Mouse (Mus musculus): ENCODE measurements around the gene Hist1h4f. TPM values are rescaled to one million over a fixed set of nuclear protein-coding genes. Genes with fewer than 3 reads are reported as not detected.
A peak's percentile ranks its signal among the peaks of the same experiment; 100 is the strongest.
"Not testable (repeated sequence)": the region's sequence is repeated elsewhere in the genome, so short reads cannot be mapped to it uniquely, and the experiment has no call there.

Hist1h4f gene
- polyA plus RNA-seq, 1 experiment from 2014 or later = 1.3 TPM

GRCm38 (mm10) chr13:23573898-23574524 is 22.6 kb upstream of the Hist1h4f start, which contains the start of the genes Hist1h2bf and Hist1h2ad:
Gene Hist1h2bf, minus strand, starts transcription at chr13:23574196.
Gene Hist1h2ad, plus strand, starts transcription at chr13:23574381.
- under 1% methylated on average over 21 of the region's 42 CpGs for WGBS
- H3K36me3 ChIP-seq (ENCODE audit: control insufficient read depth, insufficient read depth, low read length) = not testable (repeated sequence)
- peak within 1 kb of the TSS; percentile 59 for H3K4me3 ChIP-seq (ENCODE audit: low read depth, low read length)

DNA sequence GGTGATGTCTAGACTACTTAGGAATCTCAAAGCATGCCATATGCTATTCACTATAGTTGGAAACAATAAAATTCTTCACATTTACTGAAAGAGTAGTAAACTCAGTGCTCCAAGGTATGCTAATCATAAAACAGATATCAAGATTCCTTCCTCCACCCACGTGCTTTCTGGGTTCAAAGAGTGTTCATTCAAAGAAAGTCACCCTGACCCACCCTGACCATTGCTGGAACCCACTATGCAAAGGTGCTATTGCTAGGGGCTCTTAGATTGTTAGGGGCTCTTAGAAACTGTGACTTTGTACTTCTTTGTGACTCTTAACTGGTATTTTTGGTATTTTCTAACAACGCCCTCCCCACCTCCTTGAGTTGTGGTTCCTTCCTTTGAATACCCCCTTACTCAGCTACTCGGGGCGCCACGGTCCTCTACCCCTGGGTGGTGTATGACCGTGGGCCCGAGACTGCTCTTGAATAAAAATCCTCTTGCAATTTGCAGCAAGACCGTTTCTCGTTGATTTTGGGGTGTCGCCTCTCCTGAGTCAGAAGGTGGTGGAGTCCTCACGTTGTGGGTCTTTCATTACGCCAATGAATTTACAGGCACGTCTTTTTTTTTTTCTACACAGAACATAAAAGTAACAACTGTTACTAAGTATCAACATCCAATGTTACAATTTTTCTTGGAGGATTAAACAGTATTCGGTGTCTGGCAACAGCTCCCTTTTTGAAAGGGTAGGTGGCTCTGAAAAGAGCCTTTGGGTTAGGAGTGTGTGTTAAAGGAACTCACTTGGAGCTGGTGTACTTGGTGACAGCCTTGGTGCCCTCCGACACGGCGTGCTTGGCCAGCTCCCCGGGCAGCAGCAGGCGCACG is 21.8 kb upstream of the Hist1h4f start:
- not testable (repeated sequence) for H3K36me3 ChIP-seq (ENCODE audit: control insufficient read depth, insufficient read depth, low read length); ATAC-seq (replicated peaks; ENCODE audit: low FRiP score, low TSS enrichment, low read depth); H3K27me3 ChIP-seq (replicated peaks; ENCODE audit: control insufficient read depth, insufficient read depth, low read length); H3K9me3 ChIP-seq (ENCODE audit: control insufficient read depth, low read length)
- peak overlapping the region; percentile 83 for H3K9ac ChIP-seq (ENCODE audit: low read length)
- peaks cover 14% of the 10 kb centered on the region for H3K4me1 ChIP-seq (replicated peaks; ENCODE audit: control insufficient read depth, insufficient read depth, low read length)
- DNase-seq (ENCODE audit: low spot score) = peak; percentile 77
- peak overlapping the region; percentile 98 for H3K27ac ChIP-seq (ENCODE audit: low read depth)
- 10% methylated on average over 17 of the region's 20 CpGs for WGBS
- peak overlapping the region; percentile 59 for H3K4me3 ChIP-seq (ENCODE audit: low read depth, low read length)
- H3K4me2 ChIP-seq (ENCODE audit: low read length) = peak overlapping the region; percentile 79

More at GRCm38 (mm10) chr13:23573898-23574524, 22.6 kb upstream of the Hist1h4f start, which contains the start of the genes Hist1h2bf and Hist1h2ad:
- Histone ChIP-seq H3K4me2 (ENCODE audit: low read length) (peak within 1 kb of the TSS; percentile 80), H3K27ac (ENCODE audit: low read depth) (peak within 1 kb of the TSS; percentile 98), H3K4me1 (replicated peaks; ENCODE audit: control insufficient read depth, insufficient read depth, low read length) (peaks cover 14% of the 10 kb centered on the region), H3K9ac (ENCODE audit: low read length) (peak within 1 kb of the TSS; percentile 83)
- DNase-seq (ENCODE audit: low spot score) (peak; percentile 88), ATAC-seq (replicated peaks; ENCODE audit: low FRiP score, low TSS enrichment, low read depth) (peak; percentile 85)
- H3K27me3 ChIP-seq (replicated peaks; ENCODE audit: control insufficient read depth, insufficient read depth, low read length); H3K9me3 ChIP-seq (ENCODE audit: control insufficient read depth, low read length): not testable (repeated sequence)

DNA sequence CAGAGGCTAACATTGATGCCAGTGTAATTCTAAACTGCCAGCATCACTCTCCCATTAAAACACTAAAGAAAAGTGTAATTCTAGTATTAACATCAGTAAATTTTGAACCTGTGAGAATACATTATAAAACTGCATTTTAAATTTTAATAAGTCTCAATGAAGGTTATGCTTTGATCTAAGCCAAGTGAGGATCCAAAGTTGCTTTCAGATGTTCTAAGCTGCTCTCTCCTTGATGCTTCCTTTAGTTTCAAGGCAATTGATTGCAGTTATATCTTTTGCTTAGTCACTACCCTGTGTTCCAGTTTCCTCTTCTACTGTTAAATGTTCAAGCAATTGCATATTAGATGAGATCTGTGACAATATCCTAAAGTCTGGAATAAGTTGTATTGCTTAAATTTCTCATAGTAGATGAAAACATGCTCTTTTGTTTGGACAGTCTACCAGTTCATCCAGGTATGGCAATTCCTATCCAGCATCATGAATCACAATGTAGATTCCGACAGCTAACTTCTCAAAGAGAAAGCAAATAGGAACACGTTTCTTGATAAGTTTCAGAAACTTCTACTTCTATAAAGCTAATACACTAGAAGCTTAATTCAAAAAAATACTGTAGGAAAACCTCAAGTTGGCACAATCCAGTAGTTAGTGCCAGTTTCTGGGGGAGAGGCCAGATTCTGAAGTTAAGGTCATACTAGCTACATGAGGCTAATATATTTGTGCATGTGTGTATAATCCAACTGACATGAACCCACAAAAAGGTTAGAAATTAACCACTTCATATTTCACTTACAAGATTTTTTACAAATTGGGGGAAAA is 21.0 kb upstream of the Hist1h4f start:
- peak overlapping the region; percentile 79 for H3K4me2 ChIP-seq (ENCODE audit: low read length)
- H3K36me3 ChIP-seq (ENCODE audit: control insufficient read depth, insufficient read depth, low read length) = no peaks in the 10 kb centered on the region
- H3K27me3 ChIP-seq (replicated peaks; ENCODE audit: control insufficient read depth, insufficient read depth, low read length) = no peaks in the 10 kb centered on the region
- H3K9me3 ChIP-seq (ENCODE audit: control insufficient read depth, low read length) = no peaks in the 10 kb centered on the region
- DNase-seq (ENCODE audit: low spot score) = no peak
- peak overlapping the region; percentile 83 for H3K9ac ChIP-seq (ENCODE audit: low read length)
- peak overlapping the region; percentile 59 for H3K4me3 ChIP-seq (ENCODE audit: low read depth, low read length)
- peak overlapping the region; percentile 98 for H3K27ac ChIP-seq (ENCODE audit: low read depth)
- WGBS = 19% methylated on average over 2 of the region's 2 CpGs
- ATAC-seq (replicated peaks; ENCODE audit: low FRiP score, low TSS enrichment, low read depth) = no peak
- peaks cover 14% of the 10 kb centered on the region for H3K4me1 ChIP-seq (replicated peaks; ENCODE audit: control insufficient read depth, insufficient read depth, low read length)

DNA sequence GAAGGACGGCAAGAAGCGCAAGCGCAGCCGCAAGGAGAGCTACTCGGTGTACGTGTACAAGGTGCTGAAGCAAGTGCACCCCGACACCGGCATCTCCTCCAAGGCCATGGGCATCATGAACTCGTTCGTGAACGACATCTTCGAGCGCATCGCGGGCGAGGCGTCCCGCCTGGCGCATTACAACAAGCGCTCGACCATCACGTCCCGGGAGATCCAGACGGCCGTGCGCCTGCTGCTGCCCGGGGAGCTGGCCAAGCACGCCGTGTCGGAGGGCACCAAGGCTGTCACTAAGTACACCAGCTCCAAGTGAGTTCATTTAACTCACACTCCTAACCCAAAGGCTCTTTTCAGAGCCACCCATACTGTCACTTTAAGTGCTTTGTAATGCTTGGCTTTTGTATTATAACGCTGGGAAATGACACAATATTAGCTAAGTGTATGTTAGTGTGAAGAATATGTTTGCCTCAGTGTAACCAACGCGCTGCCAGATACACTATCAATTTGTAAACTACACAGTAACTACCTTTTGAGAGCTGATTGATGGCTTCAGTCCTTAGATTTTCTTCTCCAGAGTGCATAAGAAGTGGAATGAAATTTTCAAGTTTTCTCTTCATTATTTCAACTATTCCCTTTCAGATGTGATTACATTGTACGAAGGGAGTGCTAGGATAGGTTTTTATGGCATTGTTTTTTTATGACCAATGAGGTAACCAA is 20.2 kb upstream of the Hist1h4f start:
- H3K27me3 ChIP-seq (replicated peaks; ENCODE audit: control insufficient read depth, insufficient read depth, low read length); ATAC-seq (replicated peaks; ENCODE audit: low FRiP score, low TSS enrichment, low read depth); DNase-seq (ENCODE audit: low spot score); H3K9me3 ChIP-seq (ENCODE audit: control insufficient read depth, low read length); H3K4me1 ChIP-seq (replicated peaks; ENCODE audit: control insufficient read depth, insufficient read depth, low read length); H3K36me3 ChIP-seq (ENCODE audit: control insufficient read depth, insufficient read depth, low read length): not testable (repeated sequence)
- under 1% methylated on average over 12 of the region's 34 CpGs for WGBS
- H3K4me3 ChIP-seq (ENCODE audit: low read depth, low read length) = peak overlapping the region; percentile 59
- peak overlapping the region; percentile 79 for H3K4me2 ChIP-seq (ENCODE audit: low read length)
- H3K27ac ChIP-seq (ENCODE audit: low read depth) = peak overlapping the region; percentile 98
- H3K9ac ChIP-seq (ENCODE audit: low read length) = peak overlapping the region; percentile 83

GRCm38 (mm10) chr13:23571022-23571503 is 19.6 kb upstream of the Hist1h4f start, which contains the start of the genes Hist1h2ae and Hist1h2bg:
Gene Hist1h2ae, minus strand, starts transcription at chr13:23571220.
Gene Hist1h2bg, plus strand, starts transcription at chr13:23571396.
- ATAC-seq (replicated peaks; ENCODE audit: low FRiP score, low TSS enrichment, low read depth) (peak; percentile 85), DNase-seq (ENCODE audit: low spot score) (peak; percentile 86)
- no peaks in the 10 kb centered on the region for H3K27me3 ChIP-seq (replicated peaks; ENCODE audit: control insufficient read depth, insufficient read depth, low read length)
- under 1% methylated on average over 18 of the region's 18 CpGs for WGBS
- peak within 1 kb of the TSS; percentile 83 for H3K9ac ChIP-seq (ENCODE audit: low read length)
- 0 out of 2 replicates have a peak, but pooled peaks cover 3% of the 10 kb centered on the region for H3K4me1 ChIP-seq (replicated peaks; ENCODE audit: control insufficient read depth, insufficient read depth, low read length)
- peak within 1 kb of the TSS; percentile 98 for H3K27ac ChIP-seq (ENCODE audit: low read depth)
- H3K4me3 ChIP-seq (ENCODE audit: low read depth, low read length) = peak within 1 kb of the TSS; percentile 59
- peak within 1 kb of the TSS; percentile 79 for H3K4me2 ChIP-seq (ENCODE audit: low read length)
- no peaks in the 10 kb centered on the region for H3K36me3 ChIP-seq (ENCODE audit: control insufficient read depth, insufficient read depth, low read length)
- no peaks in the 10 kb centered on the region for H3K9me3 ChIP-seq (ENCODE audit: control insufficient read depth, low read length)

DNA sequence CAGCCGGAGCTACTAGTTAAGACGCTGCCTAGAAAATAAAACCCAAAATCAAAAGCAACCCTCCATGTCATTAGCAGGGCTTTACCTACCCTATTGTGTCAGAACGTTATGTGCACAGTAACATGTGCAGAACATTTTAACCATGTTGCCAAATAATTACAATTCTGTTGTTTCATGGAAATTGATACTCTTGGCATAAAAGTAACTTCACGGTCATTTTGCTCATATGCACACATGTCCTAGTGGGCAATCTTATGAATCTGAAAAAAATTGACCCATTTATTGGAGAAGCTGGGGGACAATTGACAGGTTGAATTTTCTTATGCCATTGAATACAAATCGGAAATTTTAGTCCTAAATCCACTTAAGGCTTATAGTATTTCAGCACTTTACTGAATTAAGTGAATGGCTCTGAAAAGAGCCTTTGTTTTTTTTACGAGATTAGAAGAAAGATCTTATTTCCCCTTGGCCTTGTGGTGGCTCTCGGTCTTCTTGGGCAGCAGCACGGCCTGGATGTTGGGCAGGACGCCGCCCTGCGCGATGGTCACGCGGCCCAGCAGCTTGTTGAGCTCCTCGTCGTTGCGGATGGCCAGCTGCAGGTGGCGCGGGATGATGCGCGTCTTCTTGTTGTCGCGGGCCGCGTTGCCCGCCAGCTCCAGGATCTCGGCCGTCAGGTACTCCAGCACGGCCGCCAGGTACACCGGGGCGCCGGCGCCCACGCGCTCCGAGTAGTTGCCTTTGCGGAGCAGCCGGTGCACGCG is 19.0 kb upstream of the Hist1h4f start:
- Histone ChIP-seq H3K4me3 (ENCODE audit: low read depth, low read length) (peak overlapping the region; percentile 59), H3K9ac (ENCODE audit: low read length) (peak overlapping the region; percentile 59), H3K4me2 (ENCODE audit: low read length) (peak overlapping the region; percentile 51), H3K27ac (ENCODE audit: low read depth) (peak overlapping the region; percentile 98)
- H3K36me3 ChIP-seq (ENCODE audit: control insufficient read depth, insufficient read depth, low read length); H3K4me1 ChIP-seq (replicated peaks; ENCODE audit: control insufficient read depth, insufficient read depth, low read length); DNase-seq (ENCODE audit: low spot score); ATAC-seq (replicated peaks; ENCODE audit: low FRiP score, low TSS enrichment, low read depth); H3K27me3 ChIP-seq (replicated peaks; ENCODE audit: control insufficient read depth, insufficient read depth, low read length); H3K9me3 ChIP-seq (ENCODE audit: control insufficient read depth, low read length): not testable (repeated sequence)
- WGBS = 4% methylated on average over 20 of the region's 41 CpGs

- H3K4me1 ChIP-seq (replicated peaks; ENCODE audit: control insufficient read depth, insufficient read depth, low read length) = no peaks in the 10 kb centered on the region
- 82% methylated on average over 2 of the region's 2 CpGs for WGBS
- H3K4me2 ChIP-seq (ENCODE audit: low read length) = no peak overlapping the region
- no peak for DNase-seq (ENCODE audit: low spot score)
- H3K9ac ChIP-seq (ENCODE audit: low read length) = no peak overlapping the region
- no peaks in the 10 kb centered on the region for H3K9me3 ChIP-seq (ENCODE audit: control insufficient read depth, low read length)
- H3K27ac ChIP-seq (ENCODE audit: low read depth) = no peak overlapping the region
- H3K4me3 ChIP-seq (ENCODE audit: low read depth, low read length) = no peak overlapping the region
- H3K27me3 ChIP-seq (replicated peaks; ENCODE audit: control insufficient read depth, insufficient read depth, low read length) = no peaks in the 10 kb centered on the region
- no peak for ATAC-seq (replicated peaks; ENCODE audit: low FRiP score, low TSS enrichment, low read depth)
- H3K36me3 ChIP-seq (ENCODE audit: control insufficient read depth, insufficient read depth, low read length) = no peaks in the 10 kb centered on the region
Observed at GRCm38 (mm10) chr13:23564482-23564881, 13.0 kb upstream of the Hist1h4f start.

All from intestine, embryonic 14.5 days (tissue).